Mouse (Mus musculus) heart, embryonic 15.5 days (tissue): Measurements from ENCODE around the gene Mul1. TPM values are rescaled to one million over a fixed set of nuclear protein-coding genes. Genes with fewer than 3 reads are reported as not detected.

Source experiments
- ATAC-seq: fragments of 200-750 bp; cut with Nextera tagmentation; replicated peaks from 2 replicates; pipeline ENCODE4 v1.8.0; 2017; ENCODE audit warnings: low read depth, moderate TSS enrichment; ENCODE audit not compliant: insufficient number of reproducible peaks, insufficient read depth, low FRiP score
- H3K27ac ChIP-seq: fragments of 300-500 bp; sonication (generic); 2 replicates; pipeline ENCODE4 v1.5.1; 2015; ENCODE audit warnings: mild to moderate bottlenecking, inconsistent platforms
- H3K27me3 ChIP-seq: fragments of 300-500 bp; sonication (generic); 2 replicates; pipeline ENCODE4 v1.6.1; 2015; ENCODE audit warnings: inconsistent platforms
- H3K36me3 ChIP-seq: fragments of 300-500 bp; sonication (generic); 2 replicates; pipeline ENCODE4 v1.6.1; 2015; ENCODE audit warnings: mild to moderate bottlenecking, inconsistent platforms
- H3K4me1 ChIP-seq: fragments of 300-500 bp; sonication (generic); replicated peaks from 2 replicates; pipeline ENCODE4 v1.6.1; 2015; ENCODE audit warnings: inconsistent platforms
- H3K4me2 ChIP-seq: fragments of 300-500 bp; sonication (generic); 2 replicates; pipeline ENCODE4 v1.6.1; 2015; ENCODE audit warnings: inconsistent platforms, mild to moderate bottlenecking, moderate library complexity
- H3K4me3 ChIP-seq: fragments of 300-500 bp; sonication (generic); 2 replicates; pipeline ENCODE4 v1.5.1; 2015; ENCODE audit warnings: mild to moderate bottlenecking, inconsistent platforms
- H3K9ac ChIP-seq: fragments of 300-500 bp; sonication (generic); 2 replicates; pipeline ENCODE4 v1.6.1; 2015; ENCODE audit warnings: mild to moderate bottlenecking, inconsistent platforms
- H3K9me3 ChIP-seq: fragments of 300-500 bp; sonication (generic); replicated peaks from 2 replicates; pipeline ENCODE4 v1.6.1; 2016; ENCODE audit warnings: inconsistent platforms
- WGBS: fragments of 180-500 bp; shearing (Covaris S2); methylation state at CpG from one replicate; pipeline ENCODE4 v1.1.7; 2015; ENCODE audit warnings: mixed read lengths; 5-methylcytosine and 5-hydroxymethylcytosine counted together
- polyA plus RNA-seq: library from polyadenylated mRNA; unstranded; fragments of >200 nt; fragmentation: Nextera tagmentation; extraction: Ambion mirVana; gene quantifications from 2 replicates; pipeline ENCODE4 v1.2.1, GENCODE M21; 2015

Gene Mul1
- polyA plus RNA-seq, 1 experiment from 2014 or later: 22.2 TPM

DNA sequence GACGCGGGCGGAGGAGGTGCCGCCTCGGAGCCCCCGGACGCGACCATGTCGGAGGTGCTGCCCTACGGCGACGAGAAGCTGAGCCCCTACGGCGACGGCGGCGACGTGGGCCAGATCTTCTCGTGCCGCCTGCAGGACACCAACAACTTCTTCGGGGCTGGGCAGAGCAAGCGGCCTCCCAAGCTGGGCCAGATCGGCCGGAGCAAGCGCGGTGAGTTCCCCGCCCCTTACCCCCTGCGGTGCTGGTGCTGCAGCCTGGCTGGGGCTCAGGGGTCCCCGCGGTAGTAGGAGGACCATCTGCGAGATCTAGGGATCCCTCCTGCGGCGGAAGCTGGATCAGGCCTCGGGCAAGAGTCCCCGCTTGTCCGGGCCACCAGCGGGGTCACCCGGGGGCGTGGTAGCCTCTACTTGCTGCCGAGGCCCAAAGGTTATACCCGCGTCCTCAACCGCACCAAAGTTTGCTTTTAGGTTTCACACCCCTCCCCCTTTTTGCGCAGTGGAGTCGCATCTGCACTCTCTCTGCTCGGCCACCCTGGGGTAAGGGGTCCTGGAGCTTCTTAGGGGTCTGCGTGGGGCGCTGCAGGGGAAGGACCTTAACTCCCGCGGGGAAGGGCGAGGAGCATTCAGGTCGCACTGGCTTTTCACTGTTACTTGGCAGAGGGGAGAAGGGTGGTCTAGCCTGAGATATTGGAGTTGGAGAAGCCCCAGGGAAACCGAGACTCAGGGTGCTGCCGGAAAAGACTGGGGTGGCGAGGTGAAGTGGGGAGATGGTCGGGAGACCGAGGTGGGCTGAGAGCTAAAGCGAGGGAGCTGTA is 20.9 kb downstream of the Mul1 start:
- ATAC-seq: no peak
- Histone ChIP-seq H3K36me3 (no peaks in the 10 kb centered on the region), H3K9me3 (no peaks in the 10 kb centered on the region), H3K27ac (peak overlapping the region; percentile 64), H3K4me3 (peak overlapping the region; percentile 65), H3K4me2 (peak overlapping the region; percentile 95), H3K4me1 (peaks cover 26% of the 10 kb centered on the region), H3K27me3 (peaks cover 84% of the 10 kb centered on the region), H3K9ac (peak overlapping the region; percentile 63)
- 1% methylated on average over 58 of the region's 58 CpGs for WGBS

DNA sequence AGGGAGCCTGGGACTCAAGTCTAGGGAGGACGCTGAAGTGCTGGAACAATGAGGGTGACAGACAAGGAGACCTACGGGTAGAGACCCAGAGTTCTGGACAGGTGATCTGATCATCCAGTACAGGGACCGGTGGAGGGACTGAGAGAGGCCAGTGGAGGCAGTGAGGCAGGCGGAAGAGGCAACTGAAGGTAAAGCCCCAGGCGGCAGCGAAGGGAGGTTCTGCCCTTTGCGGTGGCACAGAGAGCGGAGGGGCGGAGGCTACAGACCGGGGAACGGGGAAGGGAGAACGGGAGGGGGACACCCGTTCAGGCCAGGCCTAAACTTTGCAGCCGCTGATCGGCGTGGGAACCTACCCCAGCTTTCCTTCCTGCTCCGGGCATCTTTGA is 21.5 kb downstream of the Mul1 start:
- peaks cover 83% of the 10 kb centered on the region for H3K27me3 ChIP-seq

DNA sequence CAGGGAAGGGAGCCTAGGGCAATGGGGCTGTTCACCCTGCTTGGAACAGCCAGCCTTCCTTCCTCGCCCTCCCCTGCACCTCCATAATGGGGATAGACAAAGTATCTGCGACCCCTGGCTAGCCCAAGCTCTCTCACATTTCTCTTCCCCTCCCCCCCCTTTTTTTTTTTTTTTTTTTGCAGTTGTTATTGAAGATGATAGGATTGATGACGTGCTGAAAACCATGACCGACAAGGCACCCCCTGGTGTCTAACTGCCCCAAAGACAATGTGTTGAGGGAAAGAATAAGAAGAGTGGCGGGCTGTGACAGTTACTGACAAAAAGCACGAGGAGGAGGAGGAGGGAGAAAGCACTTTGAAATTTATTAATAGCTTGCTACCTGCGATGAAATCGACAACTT is 22.1 kb downstream of the Mul1 start:
- Histone ChIP-seq H3K4me2 (peak overlapping the region; percentile 95), H3K4me1 (peaks cover 26% of the 10 kb centered on the region), H3K27ac (no peak overlapping the region), H3K27me3 (peaks cover 81% of the 10 kb centered on the region), H3K36me3 (no peaks in the 10 kb centered on the region), H3K4me3 (peak overlapping the region; percentile 65), H3K9ac (0 out of 2 replicates have a peak overlapping the region, but pooled peaks have one; percentile 63), H3K9me3 (no peaks in the 10 kb centered on the region)
- WGBS: 7% methylated on average over 8 of the region's 8 CpGs
- ATAC-seq: no peak

More for the DNA sequence above, 21.5 kb downstream of the Mul1 start:
- no peaks in the 10 kb centered on the region for H3K36me3 ChIP-seq
- no peak for ATAC-seq
- peak overlapping the region; percentile 63 for H3K9ac ChIP-seq
- peak overlapping the region; percentile 95 for H3K4me2 ChIP-seq
- peak overlapping the region; percentile 65 for H3K4me3 ChIP-seq
- peaks cover 26% of the 10 kb centered on the region for H3K4me1 ChIP-seq
- no peak overlapping the region for H3K27ac ChIP-seq
- 1% methylated on average over 17 of the region's 17 CpGs for WGBS
- H3K9me3 ChIP-seq: no peaks in the 10 kb centered on the region

DNA sequence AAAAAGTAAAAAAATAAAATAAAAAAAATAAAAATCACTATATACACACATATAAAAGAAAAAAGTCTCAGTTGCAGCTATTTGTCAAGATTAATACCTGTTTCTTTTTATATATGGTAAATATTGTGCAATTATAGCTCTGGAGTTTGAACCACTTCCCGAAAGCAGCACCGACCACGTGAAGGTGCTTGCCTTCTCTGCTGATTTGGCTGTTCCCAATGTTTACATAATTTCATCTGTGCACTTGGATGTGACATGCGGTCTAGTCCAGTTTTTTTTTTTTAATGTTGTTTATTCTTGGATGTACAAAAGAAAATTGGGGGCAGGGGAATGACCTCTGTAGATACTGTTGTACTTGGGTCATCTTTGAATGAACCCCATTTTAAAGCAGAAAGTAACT is 22.6 kb downstream of the Mul1 start:
- no peak overlapping the region for H3K27ac ChIP-seq
- H3K4me3 ChIP-seq: no peak overlapping the region
- ATAC-seq: no peak
- no peaks in the 10 kb centered on the region for H3K36me3 ChIP-seq
- H3K9me3 ChIP-seq: no peaks in the 10 kb centered on the region
- peaks cover 26% of the 10 kb centered on the region for H3K4me1 ChIP-seq
- 58% methylated on average over 4 of the region's 4 CpGs for WGBS
- H3K9ac ChIP-seq: no peak overlapping the region
- peaks cover 81% of the 10 kb centered on the region for H3K27me3 ChIP-seq
- no peak overlapping the region for H3K4me2 ChIP-seq

DNA sequence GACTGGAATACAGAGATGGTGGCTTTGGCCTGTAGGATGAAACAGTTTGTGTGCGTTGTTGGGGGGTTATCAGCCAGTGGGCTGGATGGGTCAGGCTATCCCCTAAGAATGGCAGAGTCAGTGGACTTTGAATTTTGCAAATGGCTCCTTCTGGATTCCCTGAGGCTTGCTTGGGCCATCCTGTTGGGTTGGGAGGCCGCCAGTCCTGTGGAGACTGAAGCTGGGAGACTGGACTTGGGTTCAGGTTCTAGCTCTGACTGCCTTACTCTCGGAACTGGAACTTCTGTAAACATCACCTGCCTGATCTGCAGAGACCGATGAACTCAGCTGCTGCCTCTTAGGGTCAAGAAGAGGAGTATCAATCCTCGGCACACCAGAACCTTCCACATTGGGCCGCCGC is 23.7 kb downstream of the Mul1 start:
- Histone ChIP-seq H3K27ac (no peak overlapping the region), H3K4me3 (no peak overlapping the region), H3K36me3 (no peaks in the 10 kb centered on the region), H3K4me1 (peaks cover 30% of the 10 kb centered on the region), H3K27me3 (peaks cover 77% of the 10 kb centered on the region), H3K9ac (no peak overlapping the region), H3K4me2 (no peak overlapping the region), H3K9me3 (no peaks in the 10 kb centered on the region)
- no peak for ATAC-seq
- WGBS: 68% methylated on average over 7 of the region's 7 CpGs

DNA sequence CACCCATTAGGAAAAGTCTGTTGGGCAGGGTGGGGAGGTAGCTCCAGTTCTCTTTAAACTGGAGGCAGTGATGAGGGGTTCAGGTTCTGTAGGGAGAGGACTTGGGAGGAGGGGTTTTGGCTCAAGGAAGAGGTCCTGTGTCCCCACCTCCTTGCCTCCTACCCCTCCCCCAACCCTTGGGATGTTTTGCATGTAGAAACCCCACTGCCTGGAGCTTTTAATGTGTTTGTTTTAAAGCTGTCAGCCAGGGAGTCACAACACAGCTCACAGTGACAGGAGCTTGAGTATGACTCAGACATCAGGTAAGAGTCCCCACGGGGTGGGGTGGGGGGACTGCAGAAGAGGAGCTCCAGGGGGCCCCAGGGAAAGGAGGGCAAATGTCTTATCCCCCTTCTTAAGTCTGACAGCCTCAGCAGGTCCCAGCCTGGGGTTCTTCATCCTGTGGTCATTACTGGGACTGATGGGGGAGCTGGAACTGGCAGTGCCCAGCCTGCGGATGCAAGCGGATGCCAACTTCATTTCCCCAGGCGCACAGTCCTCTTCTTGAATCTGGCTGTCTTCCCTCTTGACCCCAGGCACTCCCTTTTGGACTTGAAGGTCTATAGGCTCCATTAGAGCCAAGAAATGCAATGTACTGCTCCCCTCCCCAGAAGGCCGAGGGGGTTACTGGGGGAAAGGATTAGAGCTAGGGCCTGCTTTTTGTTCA is 24.4 kb downstream of the Mul1 start:
- no peak overlapping the region for H3K4me2 ChIP-seq
- no peak overlapping the region for H3K27ac ChIP-seq
- 53% methylated on average over 5 of the region's 5 CpGs for WGBS
- H3K9me3 ChIP-seq: no peaks in the 10 kb centered on the region
- H3K36me3 ChIP-seq: no peaks in the 10 kb centered on the region
- ATAC-seq: no peak
- H3K9ac ChIP-seq: no peak overlapping the region
- H3K27me3 ChIP-seq: peaks cover 69% of the 10 kb centered on the region
- H3K4me1 ChIP-seq: peaks cover 30% of the 10 kb centered on the region
- no peak overlapping the region for H3K4me3 ChIP-seq

DNA sequence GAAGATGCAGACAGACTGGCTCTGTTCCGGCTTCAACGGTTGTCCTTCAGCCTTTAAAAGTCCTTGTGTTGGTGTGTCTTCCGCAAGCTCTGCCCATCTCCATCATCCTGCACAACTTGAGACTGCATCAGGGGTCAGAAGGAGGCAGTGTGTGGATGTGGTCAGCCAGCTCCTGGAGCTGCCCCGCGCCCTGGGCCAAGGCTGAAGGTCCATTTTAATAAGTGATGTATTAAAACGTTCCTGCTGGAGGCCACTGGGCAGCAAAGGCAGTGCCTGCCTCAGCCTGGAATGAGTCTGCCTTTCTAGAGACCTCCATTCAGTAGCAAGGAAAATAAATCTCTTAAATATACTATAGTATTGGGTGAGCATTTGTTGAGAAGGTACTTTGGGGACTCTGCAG is 25.3 kb downstream of the Mul1 start:
- Histone ChIP-seq H3K27ac (no peak overlapping the region), H3K9me3 (no peaks in the 10 kb centered on the region), H3K4me1 (peaks cover 38% of the 10 kb centered on the region), H3K4me2 (no peak overlapping the region), H3K9ac (no peak overlapping the region), H3K36me3 (no peaks in the 10 kb centered on the region), H3K4me3 (no peak overlapping the region), H3K27me3 (peaks cover 64% of the 10 kb centered on the region)
- 74% methylated on average over 6 of the region's 6 CpGs for WGBS
- ATAC-seq: no peak

DNA sequence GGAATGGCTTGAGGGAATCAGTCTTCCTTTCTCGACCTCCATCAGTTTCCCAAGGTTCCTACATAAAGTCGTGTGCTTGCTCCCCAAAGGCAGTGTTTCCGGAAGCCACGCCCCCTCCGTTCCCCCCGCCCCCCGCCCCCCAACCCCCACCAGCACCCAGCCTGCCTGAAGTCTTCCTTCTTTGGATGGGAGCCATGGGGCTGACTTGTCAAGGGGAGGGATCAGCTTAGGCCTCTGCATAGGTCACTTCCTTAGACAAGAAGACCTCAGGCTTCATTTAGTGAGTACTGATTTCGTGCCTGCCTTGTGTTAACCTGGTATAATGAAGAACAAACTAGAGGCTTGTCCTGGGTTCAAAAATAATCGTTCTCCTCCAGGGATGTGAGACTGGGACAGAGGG is 26.4 kb downstream of the Mul1 start:
- no peak for ATAC-seq
- H3K27ac ChIP-seq: no peak overlapping the region
- no peak overlapping the region for H3K4me2 ChIP-seq
- no peak overlapping the region for H3K4me3 ChIP-seq
- 23% methylated on average over 9 of the region's 9 CpGs for WGBS
- H3K9ac ChIP-seq: no peak overlapping the region
- H3K9me3 ChIP-seq: no peaks in the 10 kb centered on the region
- H3K36me3 ChIP-seq: no peaks in the 10 kb centered on the region
- H3K27me3 ChIP-seq: peaks cover 65% of the 10 kb centered on the region
- H3K4me1 ChIP-seq: peaks cover 31% of the 10 kb centered on the region

DNA sequence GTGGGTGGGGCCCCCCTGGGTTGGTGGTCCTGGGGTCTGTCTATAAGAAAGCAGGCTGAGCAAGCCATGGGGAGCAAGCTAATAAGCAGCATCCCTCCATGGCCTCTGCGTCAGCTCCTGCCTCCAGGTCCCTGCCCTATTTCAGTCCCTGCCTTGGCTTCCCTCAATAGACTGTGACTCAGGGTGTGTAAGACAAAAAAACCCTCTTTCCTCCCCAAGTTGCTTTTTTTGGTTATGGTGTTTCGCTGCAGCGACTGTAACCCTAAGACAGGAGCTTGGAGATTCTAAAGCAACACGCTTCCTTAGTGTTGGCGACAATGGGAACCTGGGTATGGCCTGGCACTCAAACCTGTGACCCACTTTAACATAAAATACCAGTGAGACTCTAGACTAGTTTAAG is 27.0 kb downstream of the Mul1 start:
- Histone ChIP-seq H3K9ac (no peak overlapping the region), H3K9me3 (no peaks in the 10 kb centered on the region), H3K27ac (no peak overlapping the region), H3K27me3 (peaks cover 65% of the 10 kb centered on the region), H3K4me2 (no peak overlapping the region), H3K4me3 (no peak overlapping the region), H3K4me1 (peaks cover 25% of the 10 kb centered on the region), H3K36me3 (no peaks in the 10 kb centered on the region)
- ATAC-seq: no peak
- 93% methylated on average over 5 of the region's 5 CpGs for WGBS

DNA sequence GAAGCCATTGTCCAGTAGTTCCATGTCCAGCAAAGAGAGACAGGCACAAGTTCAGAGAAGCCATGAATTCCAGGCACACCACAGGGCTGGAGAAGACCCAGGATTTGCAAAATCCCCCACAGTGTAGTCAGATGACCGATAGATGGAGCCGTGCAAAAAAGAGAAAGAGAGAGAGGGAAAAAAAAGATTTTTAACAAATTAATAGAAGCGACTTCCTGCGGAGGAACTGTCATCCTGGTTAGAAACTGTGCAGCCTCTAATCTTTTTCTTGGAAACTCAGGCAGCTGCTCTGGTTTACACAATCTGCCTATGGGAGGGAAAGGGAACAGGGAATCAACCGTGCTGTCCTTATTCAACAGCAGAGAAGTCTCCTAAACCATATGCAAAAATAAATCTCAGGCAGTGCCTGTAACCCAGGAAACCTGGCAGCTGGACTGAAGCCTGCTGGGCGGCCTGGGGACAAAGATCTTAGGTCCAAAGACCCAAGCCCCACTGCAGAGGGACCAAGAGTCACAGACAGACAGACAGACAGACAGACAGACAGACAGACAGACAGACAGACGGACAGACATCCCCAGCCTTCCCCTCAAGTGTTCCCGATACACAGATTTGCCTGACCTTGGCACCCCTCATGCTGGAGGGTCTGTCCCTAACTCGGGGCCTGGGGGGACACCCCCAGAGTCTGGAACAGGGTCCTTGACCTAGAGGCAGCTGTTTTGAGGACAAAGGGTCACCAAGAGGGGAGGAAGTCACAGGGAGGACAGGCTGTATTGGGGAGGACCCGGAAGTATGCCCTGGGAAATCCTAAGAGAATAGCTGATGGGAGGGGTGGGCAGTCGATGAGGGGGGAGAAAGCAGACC is 28.7 kb downstream of the Mul1 start:
- Histone ChIP-seq H3K27me3 (peaks cover 62% of the 10 kb centered on the region), H3K4me2 (peak overlapping the region; percentile 54), H3K4me3 (peak overlapping the region; percentile 17; the same call in 1 of the 2 replicates), H3K36me3 (no peaks in the 10 kb centered on the region), H3K27ac (peak overlapping the region; percentile 72), H3K4me1 (peaks cover 25% of the 10 kb centered on the region), H3K9me3 (no peaks in the 10 kb centered on the region), H3K9ac (no peak overlapping the region)
- ATAC-seq: peak; percentile 51; the same call in 1 of the 2 replicates
- 3% methylated on average over 11 of the region's 11 CpGs for WGBS
